Mouse (Mus musculus): Measurements from ENCODE around the gene Arid3b.

The Arid3b gene

GRCm38 (mm10) chr9:57829812-57830557 is 6.6 kb downstream of the Arid3b start:
- DNase-seq (ENCODE audit: low spot score): no peak

- no peak for DNase-seq (ENCODE audit: low spot score)
These were observed 13.2 kb downstream of the Arid3b start for GRCm38 (mm10) chr9:57823397-57823796.

GRCm38 (mm10) chr9:57822812-57823211 is 13.8 kb downstream of the Arid3b start:
- DNase-seq (ENCODE audit: low spot score): no peak

GRCm38 (mm10) chr9:57820186-57821080 is 16.2 kb downstream of the Arid3b start:
- DNase-seq (ENCODE audit: low spot score): no peak

GRCm38 (mm10) chr9:57817220-57817667 is 19.3 kb downstream of the Arid3b start:
- DNase-seq (ENCODE audit: low spot score): no peak

- DNase-seq (ENCODE audit: low spot score): no peak
These were observed 21.7 kb downstream of the Arid3b start for GRCm38 (mm10) chr9:57814866-57815265.

- DNase-seq (ENCODE audit: low spot score): no peak
These were observed 22.6 kb downstream of the Arid3b start for GRCm38 (mm10) chr9:57814014-57814413.

- DNase-seq (ENCODE audit: low spot score): no peak
These were observed 24.5 kb downstream of the Arid3b start for GRCm38 (mm10) chr9:57811793-57812733.

- DNase-seq (ENCODE audit: low spot score): no peak
These were observed 25.9 kb downstream of the Arid3b start for GRCm38 (mm10) chr9:57810691-57811090.

- DNase-seq (ENCODE audit: low spot score): no peak
These were observed 27.8 kb downstream of the Arid3b start for GRCm38 (mm10) chr9:57808771-57809310.

- no peak for DNase-seq (ENCODE audit: low spot score)
These were observed 29.4 kb downstream of the Arid3b start for GRCm38 (mm10) chr9:57807174-57807651.

GRCm38 (mm10) chr9:57806066-57806481 is 30.5 kb downstream of the Arid3b start:
- DNase-seq (ENCODE audit: low spot score): no peak

- DNase-seq (ENCODE audit: low spot score): no peak
These were observed 31.4 kb downstream of the Arid3b start for GRCm38 (mm10) chr9:57805087-57805737.

GRCm38 (mm10) chr9:57803839-57804238 is 32.8 kb downstream of the Arid3b start:
- no peak for DNase-seq (ENCODE audit: low spot score)

- no peak for DNase-seq (ENCODE audit: low spot score)
These were observed 33.5 kb downstream of the Arid3b start for GRCm38 (mm10) chr9:57803047-57803446.

GRCm38 (mm10) chr9:57800325-57800975 is 36.1 kb downstream of the Arid3b start:
- DNase-seq (ENCODE audit: low spot score): no peak

- DNase-seq (ENCODE audit: low spot score): no peak
These were observed 37.8 kb downstream of the Arid3b start for GRCm38 (mm10) chr9:57798725-57799253.

- DNase-seq (ENCODE audit: low spot score): no peak
These were observed 39.1 kb downstream of the Arid3b start for GRCm38 (mm10) chr9:57797456-57797855.

GRCm38 (mm10) chr9:57789733-57790132 is 46.9 kb downstream of the Arid3b start:
- DNase-seq (ENCODE audit: low spot score): no peak

GRCm38 (mm10) chr9:57782656-57783055 is 53.9 kb downstream of the Arid3b start:
- DNase-seq (ENCODE audit: low spot score): no peak
